Mouse (Mus musculus) midbrain, embryonic 15.5 days (tissue): Measurements from ENCODE around the gene Ccdc65. TPM values are rescaled to one million over a fixed set of nuclear protein-coding genes. Genes with fewer than 3 reads are reported as not detected.
"Not testable (repeated sequence)": the region's sequence is repeated elsewhere in the genome, so short reads cannot be mapped to it uniquely, and the experiment has no call there.

ENCODE experiments used
- ATAC-seq: fragments of 200-750 bp; cut with Nextera tagmentation; replicated peaks from 2 replicates; pipeline ENCODE4 v1.8.0; 2017; ENCODE audit warnings: moderate TSS enrichment
- H3K27ac ChIP-seq: fragments of 300-500 bp; sonication (generic); 2 replicates; pipeline ENCODE4 v1.5.1; 2015; ENCODE audit warnings: mild to moderate bottlenecking, inconsistent platforms
- H3K27me3 ChIP-seq: fragments of 300-500 bp; sonication (generic); replicated peaks from 2 replicates; pipeline ENCODE4 v1.6.1; 2015; ENCODE audit warnings: inconsistent platforms
- H3K36me3 ChIP-seq: fragments of 300-500 bp; sonication (generic); replicated peaks from 2 replicates; pipeline ENCODE4 v1.6.1; 2015; ENCODE audit warnings: inconsistent platforms
- H3K4me1 ChIP-seq: fragments of 300-500 bp; sonication (generic); 2 replicates; pipeline ENCODE4 v1.6.1; 2015; ENCODE audit warnings: inconsistent platforms
- H3K4me2 ChIP-seq: fragments of 300-500 bp; sonication (generic); 2 replicates; pipeline ENCODE4 v1.6.1; 2015; ENCODE audit warnings: inconsistent platforms, mild to moderate bottlenecking, moderate library complexity
- H3K4me3 ChIP-seq: fragments of 300-500 bp; sonication (generic); 2 replicates; pipeline ENCODE4 v1.5.1; 2015; ENCODE audit warnings: mild to moderate bottlenecking, inconsistent platforms
- H3K9ac ChIP-seq: fragments of 300-500 bp; sonication (generic); 2 replicates; pipeline ENCODE4 v1.6.1; 2015; ENCODE audit warnings: mild to moderate bottlenecking, inconsistent platforms
- H3K9me3 ChIP-seq: fragments of 300-500 bp; sonication (generic); 2 replicates; pipeline ENCODE4 v1.6.1; 2016; ENCODE audit warnings: inconsistent platforms
- WGBS: fragments of 180-500 bp; shearing (Covaris S2); methylation state at CpG from one replicate; pipeline ENCODE4 v1.1.7; 2015; ENCODE audit warnings: mixed read lengths; 5-methylcytosine and 5-hydroxymethylcytosine counted together
- polyA plus RNA-seq: library from polyadenylated mRNA; unstranded; fragments of >200 nt; fragmentation: Nextera tagmentation; extraction: Ambion mirVana; gene quantifications from 2 replicates; pipeline ENCODE4 v1.2.1, GENCODE M21; 2015

The Ccdc65 gene
- polyA plus RNA-seq, 1 experiment from 2014 or later, result 6.8 TPM

GRCm38 (mm10) chr15:98729791-98730545, 22.0 kb downstream of the Ccdc65 start:
- Histone ChIP-seq H3K4me2 (no peak overlapping the region), H3K36me3 (no peaks in the 10 kb centered on the region), H3K27ac (no peak overlapping the region), H3K27me3 (peaks cover 12% of the 10 kb centered on the region), H3K9me3 (no peaks in the 10 kb centered on the region), H3K4me1 (peaks cover 14% of the 10 kb centered on the region), H3K4me3 (no peak overlapping the region), H3K9ac (no peak overlapping the region)
- ATAC-seq, result no peak
- WGBS, result 74% methylated on average over 7 of the region's 7 CpGs

GRCm38 (mm10) chr15:98730790-98731189, 22.8 kb downstream of the Ccdc65 start:
- Histone ChIP-seq H3K4me2 (no peak overlapping the region), H3K27ac (no peak overlapping the region), H3K4me1 (peaks cover 14% of the 10 kb centered on the region), H3K4me3 (no peak overlapping the region), H3K9me3 (no peaks in the 10 kb centered on the region), H3K27me3 (peaks cover 12% of the 10 kb centered on the region), H3K9ac (no peak overlapping the region), H3K36me3 (0 out of 2 replicates have a peak, but pooled peaks cover 5% of the 10 kb centered on the region)
- no peak for ATAC-seq
- 85% methylated on average over 6 of the region's 6 CpGs for WGBS

- 61% methylated on average over 8 of the region's 8 CpGs for WGBS
- no peak overlapping the region for H3K4me2 ChIP-seq
- peaks cover 5% of the 10 kb centered on the region; the same call in 1 of the 2 replicates for H3K27me3 ChIP-seq
- ATAC-seq, result no peak
- H3K4me1 ChIP-seq, result peaks cover 11% of the 10 kb centered on the region
- H3K9me3 ChIP-seq, result no peaks in the 10 kb centered on the region
- H3K9ac ChIP-seq, result no peak overlapping the region
- no peak overlapping the region for H3K27ac ChIP-seq
- no peak overlapping the region for H3K4me3 ChIP-seq
- peaks cover 14% of the 10 kb centered on the region for H3K36me3 ChIP-seq
These were observed 24.1 kb downstream of the Ccdc65 start for GRCm38 (mm10) chr15:98732006-98732531.

DNA sequence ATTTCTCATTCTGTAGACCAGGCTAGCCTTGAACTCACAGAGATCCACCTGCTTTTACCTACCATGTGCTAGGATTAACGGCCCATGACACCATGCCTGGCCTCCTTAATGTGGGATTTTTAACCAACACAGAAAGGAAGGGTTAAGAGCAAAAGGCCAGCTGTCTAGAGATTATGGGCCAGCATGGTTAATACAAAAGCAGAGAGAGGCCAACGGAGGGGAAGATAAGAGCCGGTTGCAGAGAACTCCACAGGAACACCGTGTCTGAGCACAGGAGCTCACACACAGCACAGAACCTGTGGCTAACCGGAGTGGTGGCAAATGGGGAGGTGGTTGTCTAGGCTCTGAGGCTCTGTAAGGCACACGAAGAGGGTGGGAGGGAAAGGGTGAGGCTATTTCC, 25.4 kb downstream of the Ccdc65 start:
- Histone ChIP-seq H3K4me3 (no peak overlapping the region), H3K9me3 (no peaks in the 10 kb centered on the region), H3K9ac (no peak overlapping the region), H3K4me2 (no peak overlapping the region), H3K4me1 (no peaks in the 10 kb centered on the region), H3K27ac (no peak overlapping the region), H3K36me3 (peaks cover 16% of the 10 kb centered on the region), H3K27me3 (peaks cover 5% of the 10 kb centered on the region; the same call in 1 of the 2 replicates)
- ATAC-seq, result no peak
- WGBS, result 61% methylated on average over 6 of the region's 6 CpGs

DNA sequence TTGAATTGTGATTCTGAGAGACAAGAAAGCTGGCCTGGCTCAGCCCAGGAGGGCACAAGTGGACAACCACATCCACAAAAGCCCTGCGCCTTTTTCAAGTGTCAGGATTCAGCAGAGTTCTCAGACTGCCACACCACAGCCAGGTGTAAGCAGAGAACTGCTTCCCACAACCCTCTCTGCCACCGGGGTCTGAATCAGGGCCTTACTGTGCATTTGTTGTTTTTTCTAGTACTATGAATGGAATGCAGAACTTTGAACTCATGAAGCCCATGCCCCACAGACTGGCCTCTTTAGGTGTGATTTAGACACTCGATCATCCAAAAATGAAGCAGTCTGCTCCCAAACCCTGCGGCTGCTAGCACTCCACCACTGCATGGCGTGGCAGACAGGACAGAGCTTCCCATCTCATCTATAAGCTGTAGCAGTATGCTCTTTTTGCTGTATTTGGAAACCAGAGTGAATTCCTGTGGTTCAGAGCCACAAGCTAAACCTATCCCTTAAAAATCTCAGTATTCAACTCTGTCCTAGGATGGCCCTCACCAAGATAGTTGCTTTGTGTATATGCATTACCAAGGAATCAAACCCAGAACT, 26.1 kb downstream of the Ccdc65 start:
- Histone ChIP-seq H3K36me3 (peaks cover 22% of the 10 kb centered on the region), H3K4me3 (no peak overlapping the region), H3K4me1 (no peaks in the 10 kb centered on the region), H3K4me2 (no peak overlapping the region), H3K9me3 (no peaks in the 10 kb centered on the region), H3K27ac (no peak overlapping the region), H3K9ac (no peak overlapping the region), H3K27me3 (0 out of 2 replicates have a peak, but pooled peaks cover under 1% of the 10 kb centered on the region)
- 90% methylated on average over 5 of the region's 5 CpGs for WGBS
- ATAC-seq, result no peak

- Histone ChIP-seq H3K4me3 (no peak overlapping the region), H3K4me2 (no peak overlapping the region), H3K27me3 (no peaks in the 10 kb centered on the region), H3K4me1 (no peaks in the 10 kb centered on the region), H3K9me3 (no peaks in the 10 kb centered on the region), H3K9ac (no peak overlapping the region), H3K36me3 (peaks cover 37% of the 10 kb centered on the region), H3K27ac (no peak overlapping the region)
- WGBS, result 87% methylated on average over 10 of the region's 10 CpGs
- no peak for ATAC-seq
These were observed 28.5 kb downstream of the Ccdc65 start for GRCm38 (mm10) chr15:98736521-98736920.

DNA sequence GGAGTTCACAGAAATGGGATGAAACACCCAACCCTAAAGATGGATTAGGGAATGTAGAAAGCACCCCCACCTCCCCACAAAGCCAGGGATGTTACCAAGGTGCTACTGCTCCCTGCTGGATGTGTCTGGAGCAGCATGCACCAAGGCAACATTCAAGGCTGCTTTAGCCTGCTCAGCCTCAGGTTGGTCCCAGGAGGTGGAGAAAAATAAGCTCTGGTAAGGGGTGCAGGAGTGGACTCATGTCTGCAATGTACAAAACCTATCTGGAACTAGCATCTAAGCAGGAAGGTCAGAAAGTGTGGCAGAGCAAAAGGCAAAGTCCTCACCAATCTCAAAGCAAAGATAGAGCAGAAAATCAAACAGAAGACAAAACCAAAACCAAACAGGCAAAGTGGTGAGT, 29.9 kb downstream of the Ccdc65 start:
- Histone ChIP-seq H3K9me3 (no peaks in the 10 kb centered on the region), H3K4me2 (no peak overlapping the region), H3K27ac (no peak overlapping the region), H3K36me3 (peaks cover 37% of the 10 kb centered on the region), H3K9ac (no peak overlapping the region), H3K4me3 (no peak overlapping the region), H3K27me3 (no peaks in the 10 kb centered on the region), H3K4me1 (no peaks in the 10 kb centered on the region)
- ATAC-seq, result no peak

DNA sequence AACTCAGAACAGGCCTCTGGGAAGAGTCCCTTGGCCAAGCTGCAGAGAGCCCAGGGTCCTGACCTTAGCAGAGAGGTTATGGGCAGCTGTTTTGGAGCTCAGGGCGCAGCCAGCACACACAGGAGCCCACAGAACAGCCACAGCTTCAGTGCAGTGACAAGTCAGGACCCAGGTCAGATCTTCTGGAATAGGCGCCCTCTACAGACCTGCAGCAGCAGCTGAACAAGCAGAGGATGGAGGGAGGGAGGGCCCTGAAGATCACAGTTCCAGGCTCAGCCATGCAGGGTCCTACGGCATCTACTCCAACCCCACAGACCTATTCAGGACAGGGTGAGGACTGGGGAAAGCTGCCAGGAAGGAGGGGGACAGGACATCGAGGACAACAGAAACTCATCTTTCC, 30.8 kb downstream of the Ccdc65 start:
- no peaks in the 10 kb centered on the region for H3K9me3 ChIP-seq
- no peak for ATAC-seq
- WGBS, result 64% methylated on average over 4 of the region's 4 CpGs
- H3K27me3 ChIP-seq, result no peaks in the 10 kb centered on the region
- no peaks in the 10 kb centered on the region for H3K4me1 ChIP-seq
- no peak overlapping the region for H3K27ac ChIP-seq
- no peak overlapping the region for H3K4me3 ChIP-seq
- no peak overlapping the region for H3K4me2 ChIP-seq
- peaks cover 37% of the 10 kb centered on the region for H3K36me3 ChIP-seq
- H3K9ac ChIP-seq, result no peak overlapping the region

- H3K36me3 ChIP-seq, result peaks cover 35% of the 10 kb centered on the region
- H3K9me3 ChIP-seq, result no peaks in the 10 kb centered on the region
- no peaks in the 10 kb centered on the region for H3K27me3 ChIP-seq
- no peak overlapping the region for H3K4me2 ChIP-seq
- no peak overlapping the region for H3K4me3 ChIP-seq
- no peak for ATAC-seq
- 88% methylated on average over 8 of the region's 8 CpGs for WGBS
- no peaks in the 10 kb centered on the region for H3K4me1 ChIP-seq
- H3K27ac ChIP-seq, result no peak overlapping the region
- no peak overlapping the region for H3K9ac ChIP-seq
These were observed 32.2 kb downstream of the Ccdc65 start for GRCm38 (mm10) chr15:98740219-98740618.

DNA sequence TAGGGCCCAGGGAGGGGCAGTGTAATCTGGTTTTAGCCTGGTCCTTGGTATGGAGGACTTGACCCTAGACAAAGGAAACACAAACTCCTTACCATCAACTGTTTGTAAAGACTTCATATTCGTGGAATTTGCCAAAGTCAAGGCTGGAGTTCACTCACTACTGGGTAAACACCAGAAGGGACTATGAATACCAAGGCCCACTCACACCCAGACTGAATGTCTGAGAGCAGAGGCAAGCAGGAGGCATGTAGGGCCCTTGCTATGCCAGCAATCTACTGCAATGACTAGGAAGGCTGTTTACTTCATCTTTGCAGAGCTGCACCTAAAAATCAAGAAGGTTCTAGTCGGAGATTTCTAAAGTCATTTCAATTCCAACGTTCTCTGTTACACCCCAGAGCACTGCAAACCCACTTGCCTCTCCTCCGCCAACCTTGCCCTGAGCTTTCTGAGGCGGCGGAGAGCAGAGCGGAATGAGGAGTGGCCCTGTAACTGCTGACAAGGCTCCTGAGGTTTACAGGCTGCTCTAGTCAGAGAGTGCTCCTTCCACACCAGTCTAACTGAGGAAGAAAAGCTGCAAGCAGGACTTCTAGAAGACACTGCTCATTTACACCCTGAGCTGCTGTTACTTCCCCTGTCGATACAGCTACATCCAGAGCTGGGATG, 34.9 kb downstream of the Ccdc65 start:
- no peak overlapping the region for H3K4me3 ChIP-seq
- ATAC-seq, result no peak
- H3K9me3 ChIP-seq, result no peaks in the 10 kb centered on the region
- peaks cover 21% of the 10 kb centered on the region for H3K36me3 ChIP-seq
- WGBS, result 88% methylated on average over 8 of the region's 8 CpGs
- H3K4me2 ChIP-seq, result no peak overlapping the region
- no peak overlapping the region for H3K27ac ChIP-seq
- no peak overlapping the region for H3K9ac ChIP-seq
- H3K4me1 ChIP-seq, result no peaks in the 10 kb centered on the region
- H3K27me3 ChIP-seq, result no peaks in the 10 kb centered on the region

GRCm38 (mm10) chr15:98743863-98744262, 35.9 kb downstream of the Ccdc65 start:
- not testable (repeated sequence) for H3K9ac ChIP-seq, ATAC-seq, H3K4me3 ChIP-seq, H3K4me2 ChIP-seq, H3K27me3 ChIP-seq, H3K27ac ChIP-seq, H3K4me1 ChIP-seq, H3K9me3 ChIP-seq
- WGBS, result 93% methylated on average over 3 of the region's 3 CpGs
- peaks cover 17% of the 10 kb centered on the region for H3K36me3 ChIP-seq

DNA sequence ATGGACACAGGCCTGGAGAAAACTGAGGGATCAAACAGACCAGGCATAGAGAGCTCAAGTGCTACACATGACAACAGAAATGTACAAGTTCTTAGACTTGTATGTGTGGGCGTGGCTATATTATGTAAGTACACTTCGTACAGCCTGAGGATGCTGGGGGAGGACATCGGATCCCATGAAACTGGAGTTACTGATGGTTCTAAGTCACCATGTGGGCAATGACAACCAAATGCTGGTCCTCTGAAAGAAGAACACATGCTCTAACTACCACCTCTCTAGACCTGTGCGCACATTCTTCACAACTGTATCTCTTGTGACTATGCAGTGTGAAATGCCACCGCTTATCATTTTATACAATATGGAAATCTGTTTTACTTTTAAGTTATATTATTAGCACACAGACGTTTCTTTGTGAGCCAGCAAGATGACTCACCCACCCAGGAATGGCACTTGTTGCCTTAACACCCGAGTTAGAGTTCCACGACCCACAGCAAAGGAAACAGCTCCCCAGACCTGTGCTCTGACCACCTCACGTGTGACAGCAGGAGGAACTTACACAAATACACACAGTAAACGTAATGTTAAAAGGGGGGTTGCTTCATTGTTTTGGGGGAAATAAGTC, 38.4 kb downstream of the Ccdc65 start:
- H3K9me3 ChIP-seq, result no peaks in the 10 kb centered on the region
- 92% methylated on average over 10 of the region's 10 CpGs for WGBS
- H3K4me2 ChIP-seq, result no peak overlapping the region
- no peaks in the 10 kb centered on the region for H3K27me3 ChIP-seq
- H3K27ac ChIP-seq, result no peak overlapping the region
- H3K36me3 ChIP-seq, result no peaks in the 10 kb centered on the region; the same call in none of the 2 replicates
- ATAC-seq, result no peak
- no peaks in the 10 kb centered on the region for H3K4me1 ChIP-seq
- no peak overlapping the region for H3K4me3 ChIP-seq
- H3K9ac ChIP-seq, result no peak overlapping the region
